Mouse (Mus musculus) heart, embryonic 16.5 days (tissue): ENCODE measurements around the gene Polr3b. TPM values are rescaled to one million over a fixed set of nuclear protein-coding genes. Genes with fewer than 3 reads are reported as not detected.

Source experiments
- ATAC-seq: fragments of 200-750 bp; cut with Nextera tagmentation; replicated peaks from 2 replicates; pipeline ENCODE4 v1.8.0; 2017; ENCODE audit warnings: moderate number of reproducible peaks; ENCODE audit not compliant: insufficient read depth, low FRiP score; ENCODE audit errors: extremely low read depth
- H3K27ac ChIP-seq: fragments of 300-500 bp; sonication (generic); 2 replicates; pipeline ENCODE4 v1.5.1; 2014; ENCODE audit warnings: mild to moderate bottlenecking, low read length, control low read depth, moderate library complexity
- H3K27me3 ChIP-seq: fragments of 300-500 bp; sonication (generic); 2 replicates; pipeline ENCODE4 v1.6.1; 2014; ENCODE audit warnings: low read length, mixed read lengths; ENCODE audit not compliant: control insufficient read depth, insufficient read depth
- H3K36me3 ChIP-seq: fragments of 300-500 bp; sonication (generic); 2 replicates; pipeline ENCODE4 v1.6.1; 2014; ENCODE audit not compliant: control insufficient read depth, insufficient read depth
- H3K4me1 ChIP-seq: fragments of 300-500 bp; sonication (generic); 2 replicates; pipeline ENCODE4 v1.6.1; 2014; ENCODE audit warnings: low read length, mixed read lengths; ENCODE audit not compliant: control insufficient read depth, insufficient read depth
- H3K4me2 ChIP-seq: fragments of 300-500 bp; sonication (generic); 2 replicates; pipeline ENCODE4 v1.6.1; 2014; ENCODE audit warnings: low read depth, mild to moderate bottlenecking, control low read depth, low read length
- H3K4me3 ChIP-seq: fragments of 300-500 bp; sonication (generic); 2 replicates; pipeline ENCODE4 v1.5.1; 2014; ENCODE audit warnings: mild to moderate bottlenecking, control low read depth, low read length
- H3K9ac ChIP-seq: fragments of 300-500 bp; sonication (generic); 2 replicates; pipeline ENCODE4 v1.6.1; 2014; ENCODE audit warnings: low read length, control low read depth
- H3K9me3 ChIP-seq: fragments of 300-500 bp; sonication (generic); replicated peaks from 2 replicates; pipeline ENCODE4 v1.6.1; 2016; ENCODE audit warnings: low read length; ENCODE audit not compliant: control insufficient read depth
- WGBS: fragments of 180-500 bp; shearing (Covaris S2); extraction: QIAGEN DNeasy Blood & Tissue Kit; methylation state at CpG from one replicate; pipeline ENCODE4 v1.1.7; 2014; 5-methylcytosine and 5-hydroxymethylcytosine counted together
- polyA plus RNA-seq: library from polyadenylated mRNA; unstranded; fragments of >200 nt; fragmentation: Nextera tagmentation; extraction: Ambion mirVana; gene quantifications from 2 replicates; pipeline ENCODE4 v1.2.1, GENCODE M21; 2015

Polr3b gene
- polyA plus RNA-seq, 1 experiment from 2014 or later = 10.0 TPM

DNA sequence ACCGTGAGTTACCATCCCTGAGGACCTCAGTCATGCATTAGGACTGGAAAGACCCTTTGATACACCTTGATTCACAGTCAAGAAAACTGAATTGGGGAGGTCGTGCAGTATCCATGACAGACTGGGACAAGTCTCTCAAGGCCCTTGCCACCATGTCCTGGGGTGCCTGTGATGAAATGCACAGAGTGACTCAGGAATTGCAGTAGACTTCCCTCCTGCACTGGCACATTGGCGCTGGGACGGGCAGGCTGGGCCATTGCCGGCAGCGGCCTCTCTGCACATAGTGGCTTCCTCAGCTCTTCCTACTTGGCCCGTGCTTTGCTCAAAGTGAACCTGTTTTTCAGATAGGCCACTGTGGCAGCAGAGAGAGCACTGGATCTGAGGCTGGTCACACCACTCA is 94.5 kb downstream of the Polr3b start:
- peaks cover 6% of the 10 kb centered on the region; the same call in 1 of the 2 replicates for H3K36me3 ChIP-seq
- WGBS = 90% methylated on average over 7 of the region's 7 CpGs
- H3K4me3 ChIP-seq = no peak overlapping the region
- no peak overlapping the region for H3K27ac ChIP-seq
- no peaks in the 10 kb centered on the region for H3K27me3 ChIP-seq
- no peak for ATAC-seq
- no peak overlapping the region for H3K9ac ChIP-seq
- H3K4me1 ChIP-seq = peaks cover 16% of the 10 kb centered on the region
- no peaks in the 10 kb centered on the region for H3K9me3 ChIP-seq
- H3K4me2 ChIP-seq = no peak overlapping the region

DNA sequence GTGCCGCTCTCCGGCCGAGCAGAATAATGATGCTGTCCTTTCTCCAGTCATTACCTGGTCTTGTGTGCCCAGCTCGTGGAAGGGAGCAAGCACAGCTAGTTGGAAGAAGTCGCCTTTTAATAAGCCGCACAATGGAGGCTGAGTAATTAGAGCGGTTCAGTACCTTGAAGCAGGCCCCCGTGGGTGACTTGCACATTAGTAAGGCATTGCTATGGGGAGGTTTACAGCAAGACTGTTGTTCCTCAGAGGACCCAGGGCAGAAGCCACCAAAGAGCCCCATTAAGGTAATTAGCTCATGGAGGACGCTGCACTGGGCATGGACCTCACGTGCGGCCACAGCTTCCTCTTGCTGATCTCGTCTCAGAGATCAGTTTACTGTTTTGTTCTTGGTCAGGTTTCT is 100.6 kb downstream of the Polr3b start:
- 88% methylated on average over 12 of the region's 12 CpGs for WGBS
- H3K27ac ChIP-seq = no peak overlapping the region
- H3K9me3 ChIP-seq = no peaks in the 10 kb centered on the region
- no peaks in the 10 kb centered on the region for H3K4me1 ChIP-seq
- H3K36me3 ChIP-seq = peaks cover 10% of the 10 kb centered on the region
- no peaks in the 10 kb centered on the region for H3K27me3 ChIP-seq
- no peak overlapping the region for H3K9ac ChIP-seq
- H3K4me3 ChIP-seq = no peak overlapping the region
- H3K4me2 ChIP-seq = no peak overlapping the region
- no peak for ATAC-seq

- Histone ChIP-seq H3K27ac (no peak overlapping the region), H3K4me2 (no peak overlapping the region), H3K27me3 (no peaks in the 10 kb centered on the region), H3K9me3 (no peaks in the 10 kb centered on the region), H3K4me1 (no peaks in the 10 kb centered on the region), H3K9ac (no peak overlapping the region), H3K36me3 (peaks cover 7% of the 10 kb centered on the region), H3K4me3 (no peak overlapping the region)
- no peak for ATAC-seq
- WGBS = 89% methylated on average over 12 of the region's 12 CpGs
These were observed 104.9 kb downstream of the Polr3b start for GRCm38 (mm10) chr10:84727005-84727404.

DNA sequence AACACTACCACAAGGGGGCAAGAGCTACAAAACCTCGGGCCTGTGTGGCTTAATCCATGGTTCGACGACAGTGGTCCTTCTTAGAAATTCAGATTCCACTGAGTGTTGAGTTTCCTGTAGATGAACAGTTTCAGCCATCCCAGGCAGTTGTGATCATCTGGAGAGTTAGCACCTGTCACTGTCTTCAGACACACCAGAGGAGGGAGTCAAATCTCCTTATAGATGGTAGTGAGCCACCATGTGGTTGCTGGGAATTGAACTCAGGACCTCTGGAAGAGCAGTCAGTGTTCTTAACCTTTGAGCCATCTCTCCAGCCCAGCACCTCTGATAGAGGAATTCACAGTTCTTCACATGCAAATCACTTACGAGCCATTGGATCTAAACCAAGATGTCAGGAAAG is 105.7 kb downstream of the Polr3b start:
- Histone ChIP-seq H3K4me1 (no peaks in the 10 kb centered on the region), H3K4me2 (no peak overlapping the region), H3K9ac (no peak overlapping the region), H3K36me3 (peaks cover 7% of the 10 kb centered on the region), H3K27ac (no peak overlapping the region), H3K27me3 (no peaks in the 10 kb centered on the region), H3K9me3 (no peaks in the 10 kb centered on the region), H3K4me3 (no peak overlapping the region)
- ATAC-seq = no peak
- WGBS = 71% methylated on average over 4 of the region's 4 CpGs

DNA sequence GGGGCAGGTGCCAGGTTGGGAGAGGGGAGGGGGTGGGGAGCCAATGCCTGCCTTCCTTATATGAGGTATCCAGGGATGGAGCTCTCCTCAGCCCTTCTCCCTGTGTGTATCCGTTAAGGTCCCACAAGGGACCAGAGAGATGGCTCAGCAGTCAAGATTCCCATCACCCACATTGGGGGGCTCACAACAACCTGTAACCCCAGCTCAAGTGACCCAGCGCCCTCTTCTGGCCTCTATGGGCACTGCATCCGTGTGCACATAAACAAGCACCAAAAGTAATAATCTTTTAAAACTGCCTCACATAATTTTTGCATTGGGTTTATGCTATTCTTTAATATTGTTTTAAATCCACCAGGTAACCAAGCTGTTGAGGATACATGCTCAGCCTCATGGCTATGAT is 108.0 kb downstream of the Polr3b start:
- Histone ChIP-seq H3K4me2 (no peak overlapping the region), H3K27me3 (no peaks in the 10 kb centered on the region), H3K9ac (no peak overlapping the region), H3K9me3 (no peaks in the 10 kb centered on the region), H3K4me1 (no peaks in the 10 kb centered on the region), H3K27ac (no peak overlapping the region), H3K4me3 (no peak overlapping the region), H3K36me3 (peaks cover 7% of the 10 kb centered on the region)
- WGBS = 84% methylated on average over 3 of the region's 3 CpGs
- ATAC-seq = no peak

DNA sequence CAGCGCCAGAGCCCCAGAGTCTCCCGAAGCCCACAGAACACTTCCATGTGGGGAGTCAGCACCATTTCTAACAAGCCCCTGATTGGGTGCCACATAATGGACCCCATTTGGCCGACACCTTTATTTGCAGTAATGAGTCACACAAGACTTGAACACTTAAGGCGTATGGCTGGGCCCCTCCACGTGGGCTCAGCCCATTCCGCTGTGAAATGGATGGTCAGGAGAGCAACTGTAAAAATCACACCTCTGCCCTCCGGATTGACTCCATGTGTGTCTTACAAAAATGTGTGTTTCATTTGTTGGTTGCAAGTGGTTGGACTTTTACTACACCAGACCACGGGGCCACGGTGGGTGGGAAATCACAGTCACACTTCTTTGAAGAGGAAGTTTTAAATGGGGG is 108.9 kb downstream of the Polr3b start:
- Histone ChIP-seq H3K4me3 (no peak overlapping the region), H3K4me2 (no peak overlapping the region), H3K36me3 (peaks cover 2% of the 10 kb centered on the region), H3K9me3 (no peaks in the 10 kb centered on the region), H3K27me3 (0 out of 2 replicates have a peak, but pooled peaks cover 2% of the 10 kb centered on the region), H3K27ac (no peak overlapping the region), H3K4me1 (no peaks in the 10 kb centered on the region), H3K9ac (no peak overlapping the region)
- no peak for ATAC-seq
- 84% methylated on average over 9 of the region's 9 CpGs for WGBS

- H3K4me2 ChIP-seq = no peak overlapping the region
- WGBS = 47% methylated on average over 6 of the region's 6 CpGs
- H3K9me3 ChIP-seq = no peaks in the 10 kb centered on the region
- H3K4me1 ChIP-seq = no peaks in the 10 kb centered on the region
- no peaks in the 10 kb centered on the region for H3K36me3 ChIP-seq
- no peak overlapping the region for H3K27ac ChIP-seq
- ATAC-seq = no peak
- 0 out of 2 replicates have a peak, but pooled peaks cover 2% of the 10 kb centered on the region for H3K27me3 ChIP-seq
- no peak overlapping the region for H3K9ac ChIP-seq
- H3K4me3 ChIP-seq = no peak overlapping the region
These were observed 111.4 kb downstream of the Polr3b start for GRCm38 (mm10) chr10:84733511-84733910.

- H3K4me1 ChIP-seq = peaks cover 26% of the 10 kb centered on the region
- H3K4me2 ChIP-seq = peak overlapping the region; percentile 65
- H3K9me3 ChIP-seq = no peaks in the 10 kb centered on the region
- no peak overlapping the region for H3K9ac ChIP-seq
- H3K36me3 ChIP-seq = no peaks in the 10 kb centered on the region
- peaks cover 84% of the 10 kb centered on the region for H3K27me3 ChIP-seq
- WGBS = 1% methylated on average over 66 of the region's 66 CpGs
- peak; percentile 41; the same call in 1 of the 2 replicates for ATAC-seq
- no peak overlapping the region for H3K27ac ChIP-seq
- peak overlapping the region; percentile 45 for H3K4me3 ChIP-seq
These were observed 133.0 kb downstream of the Polr3b start for GRCm38 (mm10) chr10:84754851-84755785.

GRCm38 (mm10) chr10:84755786-84756203 is 133.7 kb downstream of the Polr3b start, which contains the start of gene Rfx4:
TSS of gene Rfx4 (plus strand) at chr10:84756062.
- WGBS = 1% methylated on average over 24 of the region's 24 CpGs
- H3K4me2 ChIP-seq = peak within 1 kb of the TSS; percentile 65
- ATAC-seq = no peak
- H3K4me3 ChIP-seq = peak within 1 kb of the TSS; percentile 45
- H3K36me3 ChIP-seq = no peaks in the 10 kb centered on the region
- no peak within 1 kb of the TSS for H3K9ac ChIP-seq
- no peaks in the 10 kb centered on the region for H3K9me3 ChIP-seq
- H3K27ac ChIP-seq = no peak within 1 kb of the TSS
- H3K4me1 ChIP-seq = peaks cover 31% of the 10 kb centered on the region
- peaks cover 90% of the 10 kb centered on the region for H3K27me3 ChIP-seq
